Mouse (Mus musculus) Patski (cell line): ENCODE data around the gene 4930455H04Rik. TPM values are rescaled to one million over a fixed set of nuclear protein-coding genes. Genes with fewer than 3 reads are reported as not detected.

Experiments
- ATAC-seq: fragments of 100-300 bp; one replicate; pipeline ENCODE4 v1.8.0; 2021
- CTCF ChIA-PET: fragments of 350-600 bp; sonication (Branson Sonifier 250); formaldehyde crosslinking; loops from one replicate; lab custom pipeline; 2022; ENCODE audit warnings: inconsistent platforms; lab: Charles Lee
- POLR2A ChIA-PET: fragments of 350-600 bp; sonication (Branson Sonifier 250); formaldehyde crosslinking; loops from one replicate; lab custom pipeline; 2022; ENCODE audit warnings: antibody characterized with exemption, inconsistent platforms; lab: Charles Lee
- DNase-seq: peaks from one replicate; pipeline ENCODE4 v3.0.0-alpha.2; 2011; ENCODE audit warnings: low read depth, low spot score
- H3K27me3 ChIP-seq: fragments of 371-371 bp; one replicate; pipeline ENCODE4 v1.5.1; 2021
- CTCF ChIP-seq: fragments of 100-300 bp; IDR thresholded peaks from one replicate; pipeline ENCODE4 v1.5.1; 2021
- in situ Hi-C: fragments of 300-500 bp; cut with MboI; formaldehyde crosslinking; loops from 3 replicates; pipeline ENCODE4 v1.11.1; 2018; ENCODE audit warnings: low pct_unique_long_range_greater_than_20kb, mixed read lengths
- polyA plus RNA-seq: library from polyadenylated mRNA; unstranded; gene quantifications from one replicate; pipeline ENCODE4 v1.2.3, GENCODE M21; 2021

The 4930455H04Rik gene
- not detected for polyA plus RNA-seq

- no peak for ATAC-seq
- TF ChIP-seq CTCF, result no peak
- H3K27me3 ChIP-seq, result no peaks in the 10 kb centered on the region
- POLR2A ChIA-PET, result interaction anchor here (1.2 kb wide), 1 partner anchor 57 kb away, joined by 5 read pairs; no protein-coding TSS in a partner anchor
- in situ Hi-C loops, result no loop called here
- CTCF ChIA-PET, result interaction anchor here (1.4 to 1.8 kb wide), 2 partner anchors 16 to 34 kb away, joined by 3 to 4 read pairs; no protein-coding TSS in a partner anchor
- DNase-seq, result no peak
Observed at GRCm38 (mm10) chr3:116967967-116968366, at the start of gene 4930455H04Rik. TSS of gene 4930455H04Rik (plus strand) at chr3:116968267.

GRCm38 (mm10) chr3:116921535-116921934, 46.5 kb upstream of the 4930455H04Rik start:
- no peak for DNase-seq
- TF ChIP-seq CTCF, result no peak
- ChIA-PET CTCF (interaction anchor here (1.2 to 2.8 kb wide), 2 partner anchors 10 to 23 kb away, joined by 4 to 11 read pairs; no protein-coding TSS in a partner anchor), POLR2A (interaction anchor here (0.6 kb wide), 1 partner anchor 29 kb away, joined by 3 read pairs; no protein-coding TSS in a partner anchor)
- ATAC-seq, result no peak
- in situ Hi-C loops, result no loop called here
- H3K27me3 ChIP-seq, result no peaks in the 10 kb centered on the region

GRCm38 (mm10) chr3:116923042-116923441, 45.0 kb upstream of the 4930455H04Rik start:
- ChIA-PET POLR2A (no interaction called here), CTCF (interaction anchor here (1.3 to 2.8 kb wide), 3 partner anchors 11 to 14 kb away, joined by 3 to 11 read pairs (median 5); no protein-coding TSS in a partner anchor)
- DNase-seq (no peak), ATAC-seq (no peak)
- H3K27me3 ChIP-seq, result no peaks in the 10 kb centered on the region
- in situ Hi-C loops, result no loop called here
- TF ChIP-seq CTCF, result no peak

- ChIA-PET POLR2A (no interaction called here), CTCF (interaction anchor here (1.2 to 1.3 kb wide), 3 partner anchors 9 to 48 kb away, joined by 3 to 5 read pairs (median 4); no protein-coding TSS in a partner anchor)
- ATAC-seq (no peak), DNase-seq (no peak)
- in situ Hi-C loops, result no loop called here
- H3K27me3 ChIP-seq, result no peaks in the 10 kb centered on the region
- TF ChIP-seq CTCF, result no peak
Observed at GRCm38 (mm10) chr3:116928994-116929393, 39.1 kb upstream of the 4930455H04Rik start.

GRCm38 (mm10) chr3:116933158-116933557, 34.9 kb upstream of the 4930455H04Rik start:
- POLR2A ChIA-PET, result no interaction called here
- no peaks in the 10 kb centered on the region for H3K27me3 ChIP-seq
- DNase-seq (no peak), ATAC-seq (no peak)
- CTCF ChIA-PET, result interaction anchor here (1.0 to 1.7 kb wide), 3 partner anchors 11 to 22 kb away, joined by 3 to 5 read pairs (median 3); no protein-coding TSS in a partner anchor
- in situ Hi-C loops, result no loop called here
- TF ChIP-seq CTCF, result no peak

GRCm38 (mm10) chr3:116936934-116937691, 31.0 kb upstream of the 4930455H04Rik start:
- in situ Hi-C loops, result no loop called here
- ATAC-seq, result no peak
- no peaks in the 10 kb centered on the region for H3K27me3 ChIP-seq
- CTCF ChIA-PET, result interaction anchor here (0.9 to 2.9 kb wide), 8 partner anchors 9 to 89 kb away, joined by 3 to 15 read pairs (median 4); no protein-coding TSS in a partner anchor
- POLR2A ChIA-PET, result no interaction called here
- no peak for TF ChIP-seq CTCF
- no peak for DNase-seq

GRCm38 (mm10) chr3:116940804-116941558, 27.1 kb upstream of the 4930455H04Rik start:
- ChIA-PET CTCF (interaction anchor here (1.2 kb wide), 1 partner anchor 9 kb away, joined by 3 read pairs; no protein-coding TSS in a partner anchor), POLR2A (no interaction called here)
- H3K27me3 ChIP-seq, result no peaks in the 10 kb centered on the region
- DNase-seq (no peak), ATAC-seq (no peak)
- TF ChIP-seq CTCF, result no peak
- in situ Hi-C loops, result no loop called here

- ATAC-seq (no peak), DNase-seq (no peak)
- in situ Hi-C loops, result no loop called here
- no peaks in the 10 kb centered on the region for H3K27me3 ChIP-seq
- TF ChIP-seq CTCF, result no peak
- POLR2A ChIA-PET, result no interaction called here
- CTCF ChIA-PET, result interaction anchor here (1.0 to 1.2 kb wide), 2 partner anchors 10 kb away, joined by 3 read pairs; no protein-coding TSS in a partner anchor
Observed at GRCm38 (mm10) chr3:116941559-116942117, 26.4 kb upstream of the 4930455H04Rik start.

GRCm38 (mm10) chr3:116942751-116943150, 25.3 kb upstream of the 4930455H04Rik start:
- CTCF ChIA-PET, result no interaction called here
- in situ Hi-C loops, result no loop called here
- TF ChIP-seq CTCF, result no peak
- POLR2A ChIA-PET, result no interaction called here
- H3K27me3 ChIP-seq, result no peaks in the 10 kb centered on the region
- DNase-seq, result no peak
- no peak for ATAC-seq

GRCm38 (mm10) chr3:116943422-116943821, 24.6 kb upstream of the 4930455H04Rik start:
- ATAC-seq (no peak), DNase-seq (no peak)
- CTCF ChIA-PET, result interaction anchor here (1.8 kb wide), 1 partner anchor 10 kb away, joined by 5 read pairs; no protein-coding TSS in a partner anchor
- no peak for TF ChIP-seq CTCF
- no peaks in the 10 kb centered on the region for H3K27me3 ChIP-seq
- POLR2A ChIA-PET, result no interaction called here
- in situ Hi-C loops, result no loop called here
